Mouse (Mus musculus) CH12.LX (cell line): ENCODE measurements around the gene Ppp1r16b. TPM values are rescaled to one million over a fixed set of nuclear protein-coding genes. Genes with fewer than 3 reads are reported as not detected.

Source experiments
- DNase-seq: peaks from one replicate; pipeline ENCODE4 v3.0.0-alpha.2; 2013; ENCODE audit errors: extremely low read depth
- H3K27ac ChIP-seq: 2 replicates; pipeline ENCODE4 v1.5.1; 2012; ENCODE audit warnings: low read depth, mild to moderate bottlenecking, control low read depth, moderate library complexity; ENCODE audit not compliant: insufficient read depth
- H3K27me3 ChIP-seq: replicated peaks from 2 replicates; pipeline ENCODE3; 2012; ENCODE audit warnings: inconsistent platforms
- H3K36me3 ChIP-seq, 2 experiments: replicated peaks in 1 of 2; 2 replicates each; pipeline versions ENCODE3 to v1.6.1; 2012; ENCODE audit warnings: inconsistent platforms in 1 of 2, low read length in 1 of 2, mild to moderate bottlenecking in 1 of 2, mixed read lengths in 1 of 2, moderate library complexity in 1 of 2; ENCODE audit not compliant: control insufficient read depth in 1 of 2, insufficient read depth in 1 of 2
- H3K4me1 ChIP-seq, 2 experiments: 2 replicates each; pipeline ENCODE4 v1.6.1; 2012; ENCODE audit warnings: inconsistent platforms in 1 of 2, moderate library complexity in 1 of 2; ENCODE audit not compliant: insufficient read depth in 2 of 2, control insufficient read depth in 1 of 2
- H3K4me2 ChIP-seq: 2 replicates; pipeline ENCODE4 v1.6.1; 2012; ENCODE audit warnings: low read depth, mild to moderate bottlenecking, control low read depth; ENCODE audit not compliant: poor library complexity, insufficient read depth, severe bottlenecking
- H3K4me3 ChIP-seq, 3 experiments: fragments of 150-350 bp in 1 of 3; sonication (generic) in 1 of 3; replicated peaks in 1 of 3; 2 replicates each; pipeline versions ENCODE3 to v1.5.1; 2011 to 2012; ENCODE audit warnings: low read depth in 2 of 3, low read length in 2 of 3, mild to moderate bottlenecking in 2 of 3, moderate library complexity in 2 of 3, control low read depth in 1 of 3, improper control_type of control experiment in 1 of 3, inconsistent platforms in 1 of 3, mixed read lengths in 1 of 3; ENCODE audit not compliant: poor library complexity in 1 of 3
- H3K79me2 ChIP-seq: replicated peaks from 2 replicates; pipeline ENCODE4 v1.6.1; 2012; ENCODE audit warnings: mild to moderate bottlenecking, moderate library complexity; ENCODE audit not compliant: control insufficient read depth, poor library complexity, insufficient read depth, severe bottlenecking; ENCODE audit errors: extremely low read depth
- H3K9ac ChIP-seq: 2 replicates; pipeline ENCODE4 v1.6.1; 2012; ENCODE audit warnings: low read depth, mild to moderate bottlenecking, control low read depth, moderate library complexity; ENCODE audit not compliant: insufficient read depth
- H3K9me3 ChIP-seq: replicated peaks from 2 replicates; pipeline ENCODE3; 2012; ENCODE audit warnings: low read length, inconsistent platforms, mixed read lengths
- BHLHE40 ChIP-seq: IDR thresholded peaks from 2 replicates; pipeline ENCODE4 v1.6.1; 2011; ENCODE audit warnings: mild to moderate bottlenecking, low read depth, low read length, improper control_type of control experiment
- CHD1 ChIP-seq: IDR thresholded peaks from 2 replicates; pipeline ENCODE4 v1.6.1; 2012; ENCODE audit warnings: low read depth, low read length, improper control_type of control experiment, inconsistent platforms
- CTCF ChIP-seq, 2 experiments: IDR thresholded peaks in 1 of 2; conservative IDR thresholded peaks in 1 of 2; 2 replicates each; pipeline ENCODE4 v1.5.1; 2011 to 2012; ENCODE audit warnings: low read depth in 2 of 2, low read length in 2 of 2, improper control_type of control experiment in 1 of 2, inconsistent platforms in 1 of 2, mild to moderate bottlenecking in 1 of 2, moderate library complexity in 1 of 2
- E2F4 ChIP-seq: IDR thresholded peaks from 2 replicates; pipeline ENCODE4 v1.6.1; 2011; ENCODE audit warnings: low read depth, low read length, improper control_type of control experiment; ENCODE audit not compliant: insufficient replicate concordance
- ELF1 ChIP-seq: IDR thresholded peaks from 2 replicates; pipeline ENCODE4 v1.6.1; 2014; ENCODE audit warnings: low read depth, mild to moderate bottlenecking, inconsistent platforms, low read length, improper control_type of control experiment
- EP300 ChIP-seq: IDR thresholded peaks from 2 replicates; pipeline ENCODE4 v1.6.1; 2011; ENCODE audit warnings: low read length, improper control_type of control experiment
- ETS1 ChIP-seq: conservative IDR thresholded peaks from 2 replicates; pipeline ENCODE4 v1.6.1; 2012; ENCODE audit warnings: low read depth, mild to moderate bottlenecking, inconsistent platforms, low read length, improper control_type of control experiment, moderate library complexity
- GABPA ChIP-seq: IDR thresholded peaks from 2 replicates; pipeline ENCODE4 v1.6.1; 2012; ENCODE audit warnings: low read depth, low read length, improper control_type of control experiment, inconsistent platforms; ENCODE audit not compliant: insufficient replicate concordance
- HCFC1 ChIP-seq: IDR thresholded peaks from 2 replicates; pipeline ENCODE4 v1.6.1; 2012; ENCODE audit warnings: low read depth, mild to moderate bottlenecking, inconsistent platforms, low read length, improper control_type of control experiment
- IRF4 ChIP-seq: IDR thresholded peaks from 2 replicates; pipeline ENCODE4 v1.6.1; 2014; ENCODE audit warnings: low read depth, mild to moderate bottlenecking, inconsistent platforms, low read length, improper control_type of control experiment
- JUN ChIP-seq: IDR thresholded peaks from 2 replicates; pipeline ENCODE4 v1.6.1; 2011; ENCODE audit warnings: low read depth, mild to moderate bottlenecking, low read length, improper control_type of control experiment, moderate library complexity; ENCODE audit not compliant: insufficient read depth
- JUND ChIP-seq: conservative IDR thresholded peaks from 2 replicates; pipeline ENCODE4 v1.6.1; 2011; ENCODE audit warnings: low read depth, low read length, improper control_type of control experiment
- MAFK ChIP-seq: IDR thresholded peaks from 2 replicates; pipeline ENCODE4 v1.6.1; 2011; ENCODE audit warnings: low read length, improper control_type of control experiment; ENCODE audit not compliant: insufficient replicate concordance
- MAX ChIP-seq: IDR thresholded peaks from 2 replicates; pipeline ENCODE4 v1.6.1; 2011; ENCODE audit warnings: low read length, improper control_type of control experiment
- MAZ ChIP-seq: IDR thresholded peaks from 2 replicates; pipeline ENCODE4 v1.6.1; 2012; ENCODE audit warnings: low read depth, mild to moderate bottlenecking, inconsistent platforms, low read length, improper control_type of control experiment, moderate library complexity
- MEF2A ChIP-seq: IDR thresholded peaks from 2 replicates; pipeline ENCODE4 v1.6.1; 2014; ENCODE audit warnings: low read depth, mild to moderate bottlenecking, inconsistent platforms, low read length, improper control_type of control experiment, borderline replicate concordance
- MXI1 ChIP-seq: IDR thresholded peaks from 2 replicates; pipeline ENCODE4 v1.6.1; 2011; ENCODE audit warnings: mild to moderate bottlenecking, low read depth, low read length, improper control_type of control experiment
- MYC ChIP-seq: IDR thresholded peaks from 2 replicates; pipeline ENCODE4 v1.6.1; 2011; ENCODE audit warnings: low read depth, mild to moderate bottlenecking, improper control_type of control experiment, low read length
- NRF1 ChIP-seq: IDR thresholded peaks from 2 replicates; pipeline ENCODE4 v1.6.1; 2014; ENCODE audit warnings: low read depth, mild to moderate bottlenecking, inconsistent platforms, low read length, improper control_type of control experiment, moderate library complexity
- PAX5 ChIP-seq: IDR thresholded peaks from 2 replicates; pipeline ENCODE4 v1.6.1; 2012; ENCODE audit warnings: low read length, inconsistent platforms, mixed read lengths
- POLR2A ChIP-seq: IDR thresholded peaks from 2 replicates; pipeline ENCODE4 v1.6.1; 2011; ENCODE audit warnings: low read depth, mild to moderate bottlenecking, improper control_type of control experiment, low read length
- POLR2AphosphoS2 ChIP-seq: IDR thresholded peaks from 2 replicates; pipeline ENCODE4 v1.6.1; 2011; ENCODE audit warnings: low read depth, low read length, improper control_type of control experiment
- RAD21 ChIP-seq: IDR thresholded peaks from 2 replicates; pipeline ENCODE4 v1.6.1; 2011; ENCODE audit warnings: low read depth, mild to moderate bottlenecking, low read length, improper control_type of control experiment, moderate library complexity
- RCOR1 ChIP-seq: conservative IDR thresholded peaks from 2 replicates; pipeline ENCODE4 v1.6.1; 2012; ENCODE audit warnings: low read depth, mild to moderate bottlenecking, inconsistent platforms, low read length, improper control_type of control experiment
- SIN3A ChIP-seq: IDR thresholded peaks from 2 replicates; pipeline ENCODE4 v1.6.1; 2012; ENCODE audit warnings: low read length, improper control_type of control experiment, inconsistent platforms
- SMC3 ChIP-seq: IDR thresholded peaks from 2 replicates; pipeline ENCODE4 v1.6.1; 2011; ENCODE audit warnings: low read depth, low read length, improper control_type of control experiment
- TBP ChIP-seq: conservative IDR thresholded peaks from 2 replicates; pipeline ENCODE4 v1.6.1; 2011; ENCODE audit warnings: low read depth, low read length, improper control_type of control experiment
- TCF12 ChIP-seq: IDR thresholded peaks from 2 replicates; pipeline ENCODE4 v1.6.1; 2014; ENCODE audit warnings: low read depth, mild to moderate bottlenecking, inconsistent platforms, low read length, improper control_type of control experiment
- USF1 ChIP-seq: IDR thresholded peaks from 2 replicates; pipeline ENCODE4 v1.6.1; 2014; ENCODE audit warnings: low read depth, mild to moderate bottlenecking, inconsistent platforms, low read length, improper control_type of control experiment
- USF2 ChIP-seq: conservative IDR thresholded peaks from 2 replicates; pipeline ENCODE4 v1.6.1; 2011; ENCODE audit warnings: low read depth, low read length, improper control_type of control experiment
- ZC3H11A ChIP-seq: IDR thresholded peaks from 2 replicates; pipeline ENCODE4 v1.6.1; 2012; ENCODE audit warnings: low read depth, mild to moderate bottlenecking, inconsistent platforms, low read length, improper control_type of control experiment
- ZMIZ1 ChIP-seq: IDR thresholded peaks from 2 replicates; pipeline ENCODE4 v1.6.1; 2012; ENCODE audit warnings: low read depth, mild to moderate bottlenecking, inconsistent platforms, low read length, improper control_type of control experiment
- dilution Hi-C: fragments of 300-500 bp; cut with MboI; formaldehyde crosslinking; loops from 2 replicates; pipeline ENCODE4 v1.14.3; 2020; ENCODE audit warnings: low sequenced_read_pairs; ENCODE audit not compliant: extremely low pct_unique_long_range_greater_than_20kb, extremely low pct_ligation_motif_present
- in situ Hi-C: fragments of 300-500 bp; cut with MboI; formaldehyde crosslinking; loops from 3 replicates; pipeline ENCODE4 v1.14.3; 2019; ENCODE audit warnings: low sequenced_read_pairs, low pct_ligation_motif_present, low pct_unique_long_range_greater_than_20kb, mixed read lengths
- polyA plus RNA-seq: library from polyadenylated mRNA; unstranded; fragments of >175 nt; gene quantifications from 2 replicates; pipeline ENCODE4 v1.2.1, GENCODE M21; 2012; ENCODE audit warnings: low read depth; ENCODE audit not compliant: insufficient read length
- total RNA-seq, 2 experiments: library from RNA; depleted of rRNA; stranded (reverse); fragments of 300-350 nt in 1 of 2; fragments of >200 nt in 1 of 2; gene quantifications; 2 replicates each; pipeline ENCODE4 v1.2.3; 2012 to 2014

Gene Ppp1r16b
- total and polyA plus RNA-seq, 3 experiments = 37.7 to 55.7 (median 52.0) TPM

DNA sequence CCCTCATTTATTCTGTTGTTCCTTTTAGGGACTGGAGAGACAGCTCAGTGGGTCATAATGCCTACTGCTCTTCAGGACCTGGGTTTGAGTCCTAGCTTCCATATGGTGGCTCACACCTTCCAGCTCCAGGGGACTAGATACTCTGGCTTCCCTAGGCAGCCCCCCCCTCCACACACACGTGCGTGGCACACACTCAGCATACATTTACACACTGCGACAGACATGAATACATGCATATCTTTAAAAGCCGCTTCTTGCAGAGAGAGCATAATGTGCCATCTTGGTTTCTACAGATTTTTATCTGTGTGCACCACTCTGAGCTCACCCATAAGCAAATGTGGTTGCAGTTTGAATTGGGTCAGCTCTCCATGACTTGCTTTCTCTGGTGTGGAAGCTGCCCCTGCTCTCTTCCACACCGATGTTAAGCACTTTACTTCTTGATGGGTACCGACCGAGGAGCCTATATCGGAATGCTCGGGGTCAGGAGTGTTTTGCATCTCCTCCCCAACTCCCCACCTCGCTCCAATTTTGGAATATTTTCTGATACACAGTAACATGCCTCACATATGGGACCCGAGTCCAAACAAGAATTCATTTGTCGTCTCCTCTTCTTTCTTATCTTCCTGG is 10.8 kb downstream of the Ppp1r16b start:
- in situ Hi-C loops = no loop called here

DNA sequence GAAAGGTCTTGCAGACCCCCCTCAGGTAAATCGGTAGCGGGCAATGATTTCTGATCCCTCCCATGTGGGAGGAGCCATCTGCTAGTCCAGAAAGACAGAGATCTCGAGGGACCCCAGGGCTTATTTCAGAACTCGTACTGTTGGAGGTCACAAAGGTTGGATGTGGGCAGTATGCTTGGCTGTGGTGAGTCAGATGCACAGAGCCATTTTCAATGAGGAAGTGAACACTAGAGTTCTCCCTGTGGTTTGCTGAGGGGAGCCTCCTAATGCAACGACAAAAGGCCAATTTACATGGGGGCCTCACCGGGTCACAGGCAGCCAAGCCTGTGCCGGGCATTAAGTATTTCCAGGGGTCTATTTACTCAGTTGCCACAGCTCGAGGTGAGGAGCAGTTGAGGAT is 12.7 kb downstream of the Ppp1r16b start:
- Histone ChIP-seq H3K27ac (peak overlapping the region; percentile 96), H3K9ac (peak overlapping the region; percentile 57), H3K79me2 (peaks cover 91% of the 10 kb centered on the region), H3K4me3 (peak overlapping the region; percentile 31 to 39 (median 33)), H3K4me2 (peak overlapping the region; percentile 96), H3K9me3 (no peaks in the 10 kb centered on the region), H3K4me1 (peaks cover 53 to 93% of the 10 kb centered on the region in 2 experiments), H3K36me3 (peaks cover 6 to 62% of the 10 kb centered on the region in 2 experiments), H3K27me3 (no peaks in the 10 kb centered on the region)
- dilution Hi-C loops = no loop called here
- DNase-seq = peak; percentile 93
- in situ Hi-C loops = no loop called here
- TF ChIP-seq HCFC1 = peak; percentile 58
- TF ChIP-seq E2F4 = 0 out of 2 replicates have a peak, but pooled peaks have one; percentile 36
- TF ChIP-seq MEF2A = peak; percentile 93
- TF ChIP-seq POLR2A = peak; percentile 69
- no peak for TF ChIP-seq NRF1
- peak; percentile 69 for TF ChIP-seq JUN
- 0 out of 2 replicates have a peak, but pooled peaks have one; percentile 50 for TF ChIP-seq MAZ
- peak; percentile 33 for TF ChIP-seq SMC3
- no peak for TF ChIP-seq PAX5
- peak; percentile 13 for TF ChIP-seq RAD21
- TF ChIP-seq GABPA = no peak
- TF ChIP-seq ZMIZ1 = peak; percentile 88
- no peak for TF ChIP-seq CTCF (conservative IDR thresholded peaks at IDR 0.05 in 1 of 2, IDR thresholded peaks at IDR 0.05 in 1 of 2; ENCODE audit: low read depth in 2 of 2, low read length in 2 of 2)
- TF ChIP-seq MXI1 = peak; percentile 75; the same call in 1 of the 2 replicates
- peak; percentile 73; the same call in 1 of the 2 replicates for TF ChIP-seq POLR2AphosphoS2
- peak; percentile 89 for TF ChIP-seq BHLHE40
- TF ChIP-seq ZC3H11A = no peak
- no peak for TF ChIP-seq CHD1
- peak; percentile 97 for TF ChIP-seq EP300
- TF ChIP-seq USF1 = no peak
- TF ChIP-seq RCOR1 = peak; percentile 82
- TF ChIP-seq MAFK = peak; percentile 78
- TF ChIP-seq ELF1 = peak; percentile 81
- peak; percentile 96 for TF ChIP-seq TCF12
- no peak; the same call in 1 of the 2 replicates for TF ChIP-seq USF2
- peak; percentile 85 for TF ChIP-seq MAX
- peak; percentile 83; the same call in 1 of the 2 replicates for TF ChIP-seq MYC

More for the DNA sequence above, 10.8 kb downstream of the Ppp1r16b start:
- Histone ChIP-seq H3K9me3 (peaks cover 8% of the 10 kb centered on the region), H3K36me3 (peaks cover 11 to 72% of the 10 kb centered on the region in 2 experiments), H3K9ac (peak overlapping the region; percentile 55; the same call in 1 of the 2 replicates), H3K4me1 (peaks cover 43 to 89% of the 10 kb centered on the region in 2 experiments), H3K4me2 (peak overlapping the region; percentile 96), H3K79me2 (peaks cover 97% of the 10 kb centered on the region), H3K27ac (peak overlapping the region; percentile 64), H3K27me3 (no peaks in the 10 kb centered on the region), H3K4me3 (peak overlapping the region in 2 of 3 experiments; percentile 10 to 11)
- DNase-seq = no peak
- dilution Hi-C loops = no loop called here
- no peak for TF ChIP-seq JUND
- TF ChIP-seq BHLHE40 = peak; percentile 87
- TF ChIP-seq GABPA = no peak
- TF ChIP-seq IRF4 = peak; percentile 14; the same call in 1 of the 2 replicates
- TF ChIP-seq SIN3A = no peak
- TF ChIP-seq TCF12 = 0 out of 2 replicates have a peak, but pooled peaks have one; percentile 24
- TF ChIP-seq JUN = no peak
- TF ChIP-seq ZC3H11A = no peak
- TF ChIP-seq ETS1 = 0 out of 2 replicates have a peak, but pooled peaks have one; percentile 19
- 0 out of 2 replicates have a peak, but pooled peaks have one; percentile 22 for TF ChIP-seq TBP
- TF ChIP-seq CHD1 = peak; percentile 91
